Mouse (Mus musculus) heart, adult 11 months (tissue): Measurements from ENCODE around the gene Itga7.
A peak's percentile ranks its signal among the peaks of the same experiment; 100 is the strongest.

Source experiments
- DNase-seq: peaks from one replicate; pipeline ENCODE4 v3.0.0; 2022

Itga7 gene

GRCm38 (mm10) chr10:128935826-128936440 lies 2.3 kb downstream of the Itga7 start:
- DNase-seq = peak; percentile 97

- peak; percentile 97 for DNase-seq
Observed at GRCm38 (mm10) chr10:128937756-128938390, 4.3 kb downstream of the Itga7 start.

- peak; percentile 98 for DNase-seq
Observed at GRCm38 (mm10) chr10:128938457-128938856, 4.8 kb downstream of the Itga7 start.

GRCm38 (mm10) chr10:128938974-128939373 lies 5.4 kb downstream of the Itga7 start:
- peak; percentile 96 for DNase-seq

- DNase-seq = peak; percentile 86
Observed at GRCm38 (mm10) chr10:128940475-128941061, 7.0 kb downstream of the Itga7 start.

- peak; percentile 88 for DNase-seq
Observed at GRCm38 (mm10) chr10:128945675-128946074, 12.1 kb downstream of the Itga7 start.

GRCm38 (mm10) chr10:128947496-128947895 lies 13.9 kb downstream of the Itga7 start:
- no peak for DNase-seq

- DNase-seq = peak; percentile 66
Observed at GRCm38 (mm10) chr10:128950208-128950887, 16.7 kb downstream of the Itga7 start.

GRCm38 (mm10) chr10:128958340-128958739 lies 24.7 kb downstream of the Itga7 start:
- DNase-seq = no peak

- no peak for DNase-seq
Observed at GRCm38 (mm10) chr10:128960142-128960541, 26.5 kb downstream of the Itga7 start.

- DNase-seq = peak; percentile 80
Observed at GRCm38 (mm10) chr10:128960590-128961584, 27.3 kb downstream of the Itga7 start, which contains the start of gene Mettl7b. Gene Mettl7b, minus strand, starts transcription at chr10:128960988.

- DNase-seq = peak; percentile 41
Observed at GRCm38 (mm10) chr10:128964961-128965360, 31.3 kb downstream of the Itga7 start.

- DNase-seq = peak; percentile 39
Observed at GRCm38 (mm10) chr10:128965871-128966270, 32.3 kb downstream of the Itga7 start.

- DNase-seq = no peak
Observed at GRCm38 (mm10) chr10:128968341-128968749, 34.7 kb downstream of the Itga7 start.

- DNase-seq = peak; percentile 34
Observed at GRCm38 (mm10) chr10:128970740-128971250, 37.2 kb downstream of the Itga7 start.

GRCm38 (mm10) chr10:128972841-128973240 lies 39.2 kb downstream of the Itga7 start:
- DNase-seq = peak; percentile 7

GRCm38 (mm10) chr10:128976395-128976794 lies 42.8 kb downstream of the Itga7 start:
- peak; percentile 60 for DNase-seq

- peak; percentile 92 for DNase-seq
Observed at GRCm38 (mm10) chr10:128977522-128978114, 44.0 kb downstream of the Itga7 start.

GRCm38 (mm10) chr10:128980644-128981365 lies 47.2 kb downstream of the Itga7 start:
- DNase-seq = peak; percentile 63

- peak; percentile 34 for DNase-seq
Observed at GRCm38 (mm10) chr10:128989131-128989530, 55.5 kb downstream of the Itga7 start, which contains the start of gene Olfr9. Gene Olfr9, plus strand, starts transcription at chr10:128989431.
